Mouse (Mus musculus) thymus, postnatal 10 days (tissue): ENCODE data around the gene Spata16.

Experiments
- DNase-seq, 2 experiments: peaks; one replicate each; pipeline ENCODE4 v3.0.0; 2021; ENCODE audit warnings: low spot score in 2 of 2

The Spata16 gene

GRCm38 (mm10) chr3:26826958-26827839 is 189.8 kb downstream of the Spata16 start:
- no peak for DNase-seq

DNA sequence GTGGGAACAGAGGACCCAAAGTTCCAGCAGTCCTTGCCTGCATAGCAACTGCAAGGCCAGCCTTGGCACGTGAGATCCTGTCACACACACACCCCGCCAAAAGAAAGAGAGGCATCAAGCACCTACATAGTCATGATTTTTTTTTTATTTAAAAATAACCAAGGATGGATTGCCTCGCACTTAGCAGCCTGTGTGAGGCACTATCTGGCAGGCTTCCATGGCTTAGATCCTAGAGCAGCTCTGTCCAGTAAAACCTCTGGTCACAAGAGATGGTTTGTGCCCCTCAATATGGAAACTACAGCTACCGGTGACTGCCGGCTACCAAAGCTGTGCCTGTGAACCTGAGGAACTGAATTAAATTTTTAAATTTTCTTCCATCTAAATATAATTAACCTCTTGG is 195.5 kb downstream of the Spata16 start:
- no peak for DNase-seq

- no peak for DNase-seq
Observed at GRCm38 (mm10) chr3:26834178-26835050, 197.0 kb downstream of the Spata16 start.

DNA sequence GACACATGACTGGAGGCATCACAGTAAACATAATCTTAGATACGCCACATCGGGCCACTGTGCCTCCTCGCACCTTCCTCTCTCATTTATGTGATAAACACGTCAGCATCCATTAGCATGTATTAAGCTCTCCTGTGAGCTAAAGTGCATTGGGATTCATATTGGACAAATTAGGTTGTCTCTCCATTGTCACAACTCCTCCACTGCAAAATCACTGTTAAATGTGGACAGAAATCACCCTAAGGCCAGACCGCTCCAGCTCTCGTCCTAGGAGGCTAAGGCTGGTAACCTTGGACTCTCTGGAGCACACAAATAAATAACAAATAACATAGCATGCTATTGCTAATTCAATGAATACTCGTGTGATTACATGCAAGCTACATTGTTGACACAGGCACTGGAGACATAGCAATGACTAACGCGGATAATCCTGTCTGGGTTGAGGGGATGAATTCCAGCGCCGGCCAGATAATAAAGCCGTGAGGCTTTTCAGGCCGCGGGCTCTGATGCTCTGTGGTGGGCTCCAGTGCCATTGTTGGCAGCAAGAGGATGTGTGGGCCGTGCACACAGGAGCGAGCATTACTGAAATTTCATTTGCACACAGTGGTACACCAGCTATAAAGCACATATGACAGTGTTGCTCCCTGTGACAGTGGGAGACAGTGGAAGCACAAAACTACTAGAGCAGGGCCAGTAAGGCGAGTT is 197.8 kb downstream of the Spata16 start:
- no peak for DNase-seq

DNA sequence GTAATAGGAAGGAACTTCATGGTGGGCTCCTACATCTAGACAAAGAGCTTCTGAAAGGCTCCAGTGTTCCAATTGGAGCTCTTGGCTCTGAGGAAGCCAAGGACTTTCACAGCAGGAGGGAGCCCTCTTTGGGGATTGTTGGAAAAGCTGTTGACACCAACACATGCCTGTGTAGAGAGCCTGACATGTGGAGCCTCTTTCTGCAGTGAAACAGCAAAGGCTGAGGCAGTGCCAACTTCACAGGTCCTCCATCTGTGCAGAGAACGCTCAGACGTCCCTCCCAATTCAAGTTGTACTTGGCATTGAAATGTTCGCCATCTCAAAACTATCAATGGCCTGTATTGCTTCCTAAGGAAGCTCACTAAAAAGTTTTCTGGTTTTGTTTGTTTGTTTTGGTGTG is 207.6 kb downstream of the Spata16 start:
- no peak for DNase-seq

DNA sequence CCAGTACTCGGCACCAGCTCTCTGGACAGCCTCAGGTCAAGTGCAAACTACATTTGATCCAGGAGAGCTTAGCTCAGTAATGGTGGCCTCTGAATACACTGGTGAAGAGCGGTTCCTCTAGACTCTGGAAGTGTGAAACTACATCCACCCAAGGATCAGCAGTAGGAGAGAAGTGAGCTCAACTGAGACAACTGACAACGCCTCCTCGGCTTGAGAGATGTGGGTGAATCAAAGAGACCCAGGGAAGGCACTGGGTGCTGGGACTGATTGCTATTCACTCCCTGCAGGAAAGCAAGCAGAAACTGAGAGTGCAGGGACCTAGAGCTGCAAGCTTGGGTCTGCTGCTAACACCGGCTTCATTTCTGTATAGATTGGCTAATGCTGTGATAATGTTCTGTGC is 210.5 kb downstream of the Spata16 start:
- DNase-seq = no peak

- DNase-seq = no peak
Observed at GRCm38 (mm10) chr3:26850207-26850606, 212.8 kb downstream of the Spata16 start.

GRCm38 (mm10) chr3:26850691-26851563 is 213.5 kb downstream of the Spata16 start:
- no peak for DNase-seq

GRCm38 (mm10) chr3:26853557-26853956 is 216.1 kb downstream of the Spata16 start:
- DNase-seq = no peak

DNA sequence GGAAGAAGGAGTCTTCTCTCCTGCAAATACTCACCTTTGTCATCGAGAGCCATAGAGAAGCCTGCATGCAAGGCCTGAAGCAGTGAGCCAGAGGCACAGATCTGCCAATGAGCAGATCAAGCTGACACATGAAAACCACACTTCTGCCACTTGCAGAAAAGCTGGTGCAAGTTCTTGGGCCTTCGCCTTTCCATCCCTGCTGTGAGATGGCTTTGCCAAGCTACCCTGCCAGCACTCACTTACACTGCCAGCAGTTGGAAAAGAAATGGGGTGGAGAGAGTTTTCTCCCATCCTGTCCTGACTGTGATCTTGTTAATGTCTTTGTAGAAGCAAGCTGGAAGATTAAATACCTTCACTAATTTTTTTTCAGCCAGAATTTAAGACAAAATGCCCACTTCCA is 237.3 kb downstream of the Spata16 start:
- DNase-seq = no peak

DNA sequence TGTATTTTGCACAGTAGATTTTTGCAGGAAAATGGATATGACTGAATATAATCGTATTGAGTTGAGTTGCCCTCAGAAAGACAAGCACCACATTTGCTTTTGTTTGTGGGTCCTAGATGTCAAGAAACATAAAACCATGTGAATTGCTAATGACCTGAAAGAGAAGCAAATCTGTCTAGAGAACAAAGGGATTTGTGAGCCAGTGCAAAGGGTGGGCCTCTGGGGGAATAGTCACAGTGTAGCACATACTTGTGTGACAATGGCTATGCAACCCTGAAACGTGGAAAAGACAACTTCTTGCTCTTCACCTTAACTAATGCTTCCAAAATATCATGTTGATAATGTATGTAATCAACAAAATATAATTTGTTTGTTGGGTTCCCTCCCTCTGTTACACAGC is 239.9 kb downstream of the Spata16 start:
- DNase-seq = no peak

- no peak for DNase-seq
Observed at GRCm38 (mm10) chr3:26916607-26917006, 279.2 kb downstream of the Spata16 start.

GRCm38 (mm10) chr3:26920986-26921385 is 283.6 kb downstream of the Spata16 start:
- DNase-seq = no peak

DNA sequence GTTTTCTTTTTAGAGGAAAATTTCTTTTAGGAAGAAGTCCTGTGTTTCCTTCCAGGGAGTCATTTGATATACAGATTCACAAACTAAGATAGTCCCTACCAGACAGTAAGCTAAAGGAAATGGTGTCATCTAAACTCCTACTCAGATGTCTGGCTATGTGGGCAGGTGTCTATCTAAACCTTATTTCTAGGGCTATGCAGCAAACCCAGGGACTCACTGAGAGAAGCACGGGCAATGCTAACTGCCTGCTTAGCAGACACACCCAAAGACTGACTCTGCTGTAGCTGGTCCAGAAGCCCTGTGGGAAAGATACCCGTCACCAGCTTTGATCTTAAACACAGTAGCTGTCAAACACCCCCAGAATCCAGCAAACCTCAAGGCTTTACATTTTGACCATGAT is 284.2 kb downstream of the Spata16 start:
- DNase-seq = no peak

- no peak for DNase-seq
Observed at GRCm38 (mm10) chr3:26923391-26923790, 286.0 kb downstream of the Spata16 start.

DNA sequence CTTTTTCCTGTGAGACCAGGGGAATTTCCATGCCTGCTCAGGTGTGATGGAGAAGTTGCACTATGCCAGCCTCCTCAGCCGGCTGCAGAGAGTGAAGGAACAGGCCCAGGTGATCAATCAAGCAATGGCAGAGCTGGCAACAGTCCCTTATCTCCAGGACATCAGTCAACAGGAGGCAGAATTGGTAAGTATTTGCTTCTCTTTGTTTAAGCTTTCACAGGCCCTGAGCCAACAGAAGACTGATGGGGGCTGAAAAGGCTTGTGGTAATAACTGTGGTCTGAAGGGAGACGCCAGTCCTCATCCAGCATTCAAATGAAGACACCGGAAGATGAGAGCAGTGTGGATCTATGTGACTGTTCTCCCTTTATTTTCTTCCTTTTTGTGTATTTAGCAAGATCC is 286.8 kb downstream of the Spata16 start:
- DNase-seq = no peak

DNA sequence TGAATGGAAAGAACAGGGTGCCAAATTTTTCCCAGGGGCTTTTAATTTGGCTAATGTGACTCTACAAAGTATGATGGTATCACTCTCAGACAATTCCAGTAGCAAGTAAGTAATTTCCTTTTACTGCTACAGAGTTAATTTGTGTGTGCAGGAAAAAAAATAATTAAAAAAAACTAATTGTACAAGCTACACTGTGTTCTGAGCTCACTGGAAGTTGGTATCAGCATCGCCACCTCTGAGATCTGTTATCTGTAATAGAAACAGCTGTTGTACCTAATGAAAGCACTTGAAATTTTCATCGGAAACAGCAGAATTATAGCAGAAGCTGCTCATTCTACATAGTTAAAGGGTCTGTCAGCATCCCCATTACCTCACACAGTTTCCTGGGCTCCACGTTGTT is 295.7 kb downstream of the Spata16 start:
- DNase-seq = no peak

DNA sequence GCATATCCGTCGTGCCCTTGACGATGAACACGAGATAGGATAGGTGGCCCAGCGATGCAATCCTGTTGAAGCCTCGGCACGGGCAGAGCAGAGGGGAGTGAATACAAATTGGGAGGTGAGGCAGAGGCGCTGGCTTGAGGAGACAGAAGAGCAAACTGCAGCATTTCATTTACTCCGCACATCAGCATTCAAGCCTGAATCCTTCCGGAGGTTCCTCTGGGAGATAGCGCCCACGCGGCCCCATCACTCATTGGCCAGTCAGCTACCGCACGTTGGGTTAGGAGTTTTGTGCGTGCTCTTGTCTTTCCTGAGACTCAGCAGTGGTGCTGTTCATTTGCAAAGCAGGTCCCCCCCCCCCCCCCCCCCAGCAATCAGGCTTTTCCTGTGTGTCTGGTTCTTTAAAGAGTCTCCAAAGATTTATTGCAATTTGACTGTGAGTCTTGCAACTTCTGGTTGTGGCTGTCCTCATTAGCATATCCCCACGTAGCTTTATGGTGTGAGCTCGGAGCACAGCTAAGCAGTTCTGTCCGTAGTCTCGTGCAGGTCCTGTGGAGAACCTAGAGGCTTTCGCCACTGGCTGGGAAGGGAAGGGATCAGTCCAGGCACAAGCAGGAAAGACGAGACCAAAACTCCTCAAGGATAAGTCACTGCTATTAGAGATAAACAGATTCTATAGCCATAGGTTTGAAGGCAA is 299.6 kb downstream of the Spata16 start:
- no peak for DNase-seq

GRCm38 (mm10) chr3:26966776-26967175 is 329.4 kb downstream of the Spata16 start:
- no peak for DNase-seq

DNA sequence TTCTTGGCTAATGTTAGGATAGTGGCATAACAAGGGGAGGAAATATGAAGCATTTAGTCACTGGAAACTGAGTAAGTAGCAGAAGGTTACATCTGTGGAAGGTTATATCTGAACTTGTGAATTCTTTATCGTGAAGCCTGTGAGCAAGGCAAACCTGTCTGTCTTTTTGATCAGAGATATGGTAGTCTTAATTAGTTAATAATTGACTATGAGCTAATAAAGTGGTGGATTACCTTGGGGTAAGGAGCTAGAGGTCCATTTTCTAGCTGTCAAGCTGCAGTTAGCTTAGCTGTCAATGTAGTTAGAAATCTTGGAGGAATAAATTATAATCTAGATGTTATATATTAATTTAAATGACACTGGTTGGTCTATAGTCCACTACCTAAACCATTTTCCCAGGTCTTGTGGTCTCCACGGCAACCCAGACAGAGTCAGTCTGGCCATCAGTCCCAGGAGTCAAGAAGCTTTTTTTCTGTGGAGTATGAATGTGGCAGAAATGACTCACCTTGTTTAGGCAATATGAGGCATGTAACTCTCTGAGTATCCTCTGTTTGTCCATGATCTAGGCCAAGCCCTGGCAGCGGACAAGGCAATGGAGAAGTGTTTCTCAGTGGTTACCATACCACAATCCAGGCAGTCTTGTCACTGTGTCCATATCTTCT is 331.6 kb downstream of the Spata16 start:
- DNase-seq = no peak
